27 mouse cellular contexts compared by ENCODE assay signal in the genomic region with DNA sequence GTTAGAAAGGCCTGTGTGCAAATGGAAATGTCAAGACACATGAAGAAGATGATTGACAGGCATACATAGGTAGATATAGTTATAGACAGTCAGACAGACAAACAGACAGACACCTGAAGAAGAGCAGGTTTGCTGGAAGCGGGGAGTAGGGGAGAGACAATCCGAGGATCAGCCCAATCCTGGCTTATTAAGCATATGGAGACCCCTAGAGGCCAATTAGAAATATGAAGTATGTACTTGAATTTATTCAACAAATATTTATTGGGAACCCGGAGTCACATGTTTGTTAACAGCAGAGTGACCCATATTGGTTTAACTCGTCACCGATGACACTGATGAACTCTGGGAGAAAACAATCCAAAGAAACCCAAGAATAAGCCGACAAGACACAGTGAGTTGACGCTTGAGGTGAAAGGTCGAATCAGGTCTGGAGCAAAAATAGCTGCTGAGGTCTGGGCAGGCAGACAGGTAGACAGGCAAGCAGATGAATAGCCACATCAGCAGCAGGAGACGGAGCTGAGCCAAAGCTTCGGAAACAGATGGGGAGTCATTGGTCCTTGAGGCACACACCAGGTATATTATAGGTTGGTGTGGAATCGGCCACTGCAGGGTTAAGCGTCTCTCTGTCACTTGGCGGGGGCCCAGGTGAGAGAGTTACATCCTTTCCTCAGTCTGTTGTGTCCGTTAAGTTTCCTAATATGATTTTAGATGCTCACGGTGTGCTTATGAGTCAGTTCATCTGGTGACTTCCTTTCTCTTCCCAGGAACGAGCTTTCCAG. TPM values are rescaled to one million over a fixed set of nuclear protein-coding genes. Genes with fewer than 3 reads are reported as not detected.
A peak's percentile ranks its signal among the peaks of the same experiment; 100 is the strongest.
DNase-seq lines count a peak whose midpoint lies in the region; ATAC-seq and TF ChIP-seq lines count a peak whose summit lies in the region.
"Had no signal": no experiment of that assay in that cellular context is flagged by ENCODE, and none has a peak within 500 bp of the region (broad histone marks: within the 10 kb centered on the region; RNA-seq: fewer than 3 reads in every experiment).

No protein-coding gene starts in this region.

- H3K9me3 ChIP-seq in kidney, postnatal 0 days (replicated peaks; ENCODE audit: low read length) = no peaks in the 10 kb centered on the region
- H3K9me3 ChIP-seq in forebrain, embryonic 11.5 days (ENCODE audit: control insufficient read depth, low read length) = no peaks in the 10 kb centered on the region
- H3K9me3 ChIP-seq: embryonic facial prominence, embryonic 13.5 days; hindbrain, embryonic 10.5 days; liver, embryonic 12.5 days had no signal

- H3K4me1 ChIP-seq in cerebellum, adult 2 months (ENCODE audit: control insufficient read depth, insufficient read depth, low read length) = peaks cover 27% of the 10 kb centered on the region
- no peaks in the 10 kb centered on the region for H3K4me1 ChIP-seq in kidney, postnatal 0 days (replicated peaks; ENCODE audit: insufficient read depth, low read length)
- H3K4me1 ChIP-seq in kidney, adult 2 months (ENCODE audit: control insufficient read depth, insufficient read depth, low read length) = no peaks in the 10 kb centered on the region
- H3K4me1 ChIP-seq in forebrain, embryonic 11.5 days (replicated peaks; ENCODE audit: control insufficient read depth, insufficient read depth, low read length) = no peaks in the 10 kb centered on the region
- H3K4me1 ChIP-seq: embryonic facial prominence, embryonic 13.5 days; hindbrain, embryonic 10.5 days; liver, embryonic 12.5 days; midbrain, embryonic 13.5 days had no signal

- H3K27ac ChIP-seq in cerebellum, adult 2 months (ENCODE audit: insufficient read depth, low read length) = no peak overlapping the region; the same call in 1 of the 2 replicates
- H3K27ac ChIP-seq in kidney, postnatal 0 days = no peak overlapping the region
- H3K27ac ChIP-seq in kidney, adult 2 months (ENCODE audit: insufficient read depth, low read depth, low read length) = no peak overlapping the region
- H3K27ac ChIP-seq in forebrain, embryonic 11.5 days (ENCODE audit: low read depth, low read length) = no peak overlapping the region
- H3K27ac ChIP-seq: embryonic facial prominence, embryonic 13.5 days; hindbrain, embryonic 10.5 days; liver, embryonic 12.5 days; midbrain, embryonic 13.5 days had no signal

- 52% methylated on average over 16 of the region's 16 CpGs for WGBS in cerebellum, adult 2 months
- WGBS in kidney, postnatal 0 days = 82% methylated on average over 16 of the region's 16 CpGs
- 78% methylated on average over 16 of the region's 16 CpGs for WGBS in kidney, adult 2 months
- WGBS in forebrain, embryonic 11.5 days = 89% methylated on average over 16 of the region's 16 CpGs

- DNase-seq in cerebellum, adult 2 months = peak; percentile 38 to 44
- DNase-seq in kidney, postnatal 0 days (ENCODE audit: low spot score) = no peak
- DNase-seq in kidney, adult 2 months = no peak
- DNase-seq in urinary bladder, adult 2 months (ENCODE audit: low spot score) = peak; percentile 5
- DNase-seq in urinary bladder, postnatal 14 days (ENCODE audit: low spot score) = no peak
- no peak for DNase-seq in forebrain, embryonic 11.5 days (ENCODE audit: low spot score)
- DNase-seq: adrenal gland, adult 8-10 months; kidney, adult 11 months; kidney, postnatal 14 days; thymus, postnatal 36 days had no signal

- no peak for TF ChIP-seq CTCF in cerebellum, adult 2 months (IDR thresholded peaks at IDR 0.05; ENCODE audit: borderline replicate concordance, insufficient read depth, low read depth, low read length)
- TF ChIP-seq CTCF in kidney, postnatal 0 days (IDR thresholded peaks at IDR 0.05; ENCODE audit: low read depth) = peak; percentile 38; the same call in 1 of the 2 replicates
- TF ChIP-seq CTCF in kidney, adult 2 months (conservative IDR thresholded peaks at IDR 0.05; ENCODE audit: insufficient read depth, insufficient read length, low read depth, low read length) = no peak

- no peak for TF ChIP-seq POLR2A in cerebellum, adult 2 months (IDR thresholded peaks at IDR 0.05; ENCODE audit: borderline replicate concordance, insufficient read depth, low read length)
- no peak for TF ChIP-seq POLR2A in kidney, adult 2 months (IDR thresholded peaks at IDR 0.05; ENCODE audit: low read depth, low read length)

- H3K4me3 ChIP-seq in cerebellum, adult 2 months (replicated peaks; ENCODE audit: insufficient read depth, low read depth, low read length) = no peak overlapping the region
- H3K4me3 ChIP-seq in kidney, postnatal 0 days (replicated peaks; ENCODE audit: low read depth, low read length) = no peak overlapping the region
- no peak overlapping the region for H3K4me3 ChIP-seq in kidney, adult 2 months (ENCODE audit: insufficient read depth, low read depth, low read length)
- H3K4me3 ChIP-seq in forebrain, embryonic 11.5 days (ENCODE audit: low read depth, low read length) = no peak overlapping the region
- H3K4me3 ChIP-seq: embryonic facial prominence, embryonic 13.5 days; hindbrain, embryonic 10.5 days; liver, embryonic 12.5 days; midbrain, embryonic 13.5 days; myocyte had no signal

- no peak for ATAC-seq in cerebellum, adult (ENCODE audit: insufficient number of reproducible peaks, low FRiP score, low TSS enrichment)
- ATAC-seq in kidney, postnatal 0 days (replicated peaks; ENCODE audit: low FRiP score, low read depth) = no peak
- no peak for ATAC-seq in erythroid progenitor cell, adult 5-6 weeks (replicated peaks; ENCODE audit: low FRiP score, poor library complexity, severe bottlenecking)
- no peak for ATAC-seq in forebrain, embryonic 11.5 days (replicated peaks; ENCODE audit: low FRiP score)
- ATAC-seq: forebrain, embryonic 16.5 days; liver, embryonic 12.5 days; midbrain, embryonic 13.5 days had no signal

- no peaks in the 10 kb centered on the region for H3K36me3 ChIP-seq in kidney, postnatal 0 days (ENCODE audit: insufficient read depth, low read length)
- H3K36me3 ChIP-seq in kidney, adult 2 months (ENCODE audit: control insufficient read depth, insufficient read depth, low read length) = no peaks in the 10 kb centered on the region
- no peaks in the 10 kb centered on the region for H3K36me3 ChIP-seq in forebrain, embryonic 11.5 days (ENCODE audit: control insufficient read depth, insufficient read depth, low read length)
- H3K36me3 ChIP-seq: embryonic facial prominence, embryonic 13.5 days; hindbrain, embryonic 10.5 days; liver, embryonic 12.5 days; midbrain, embryonic 13.5 days had no signal

- no peak overlapping the region for H3K9ac ChIP-seq in kidney, postnatal 0 days (ENCODE audit: low read depth, low read length)
- H3K9ac ChIP-seq in forebrain, embryonic 11.5 days (ENCODE audit: low read length) = no peak overlapping the region
- H3K9ac ChIP-seq: embryonic facial prominence, embryonic 13.5 days; liver, embryonic 12.5 days; midbrain, embryonic 13.5 days had no signal

- H3K27me3 ChIP-seq in cerebellum, adult 2 months (ENCODE audit: control insufficient read depth, insufficient read depth, low read length) = no peaks in the 10 kb centered on the region
- H3K27me3 ChIP-seq in kidney, postnatal 0 days (ENCODE audit: insufficient read depth, low read length) = no peaks in the 10 kb centered on the region
- no peaks in the 10 kb centered on the region for H3K27me3 ChIP-seq in kidney, adult 2 months (replicated peaks; ENCODE audit: control insufficient read depth, insufficient read depth, low read length)
- no peaks in the 10 kb centered on the region for H3K27me3 ChIP-seq in forebrain, embryonic 11.5 days (ENCODE audit: control insufficient read depth, insufficient read depth, low read length)
- H3K27me3 ChIP-seq: CH12.LX; embryonic facial prominence, embryonic 13.5 days; liver, embryonic 12.5 days; midbrain, embryonic 13.5 days had no signal

- H3K4me2 ChIP-seq in kidney, postnatal 0 days (ENCODE audit: low read length) = no peak overlapping the region
- no peak overlapping the region for H3K4me2 ChIP-seq in forebrain, embryonic 11.5 days (ENCODE audit: low read depth, low read length, severe bottlenecking)
- H3K4me2 ChIP-seq: embryonic facial prominence, embryonic 13.5 days; liver, embryonic 12.5 days; midbrain, embryonic 13.5 days had no signal

RNA-seq across cellular contexts. Expression of gene Smndc1, which starts 10.1 kb away (rescaled TPM):
- 24.6 and 26.1 TPM in 2 replicates for polyA plus RNA-seq in cerebellum, adult 2 months (2012; rRNA removed)
- 47.2 and 47.6 TPM in 2 replicates for polyA plus RNA-seq in kidney, postnatal 0 days (2015; fragmentation: Nextera tagmentation; extraction: Ambion mirVana)
- polyA plus RNA-seq in kidney, adult 2 months (2012; rRNA removed) = 3.4 and 5.9 TPM in 2 replicates
- polyA plus RNA-seq in urinary bladder, adult 2 months (2012; rRNA removed) = 26.1 and 28.5 TPM in 2 replicates
- total RNA-seq in erythroid progenitor cell, adult 5-6 weeks (2015; ENCODE audit: low replicate concordance) = 43.6 and 54.9 TPM in 2 replicates
- total RNA-seq in erythroid progenitor cell, adult 5-6 weeks (2017; ENCODE audit: low replicate concordance) = 31.5 and 32.0 TPM in 2 replicates
- polyA plus RNA-seq in forebrain, embryonic 11.5 days (2014; fragmentation: Nextera tagmentation; extraction: Ambion mirVana) = 53.6 and 57.6 TPM in 2 replicates

RNA-seq across cellular contexts. Expression of gene Gm10197, which starts 29.0 kb away (rescaled TPM):
- polyA plus RNA-seq in cerebellum, adult 2 months (2012; rRNA removed) = not detected in 2 replicates
- not detected in 2 replicates for polyA plus RNA-seq in kidney, postnatal 0 days (2015; fragmentation: Nextera tagmentation; extraction: Ambion mirVana)
- polyA plus RNA-seq in kidney, adult 2 months (2012; rRNA removed) = not detected in 2 replicates
- not detected in 2 replicates for polyA plus RNA-seq in urinary bladder, adult 2 months (2012; rRNA removed)
- not detected in 2 replicates for total RNA-seq in erythroid progenitor cell, adult 5-6 weeks (2015; ENCODE audit: low replicate concordance)
- total RNA-seq in erythroid progenitor cell, adult 5-6 weeks (2017; ENCODE audit: low replicate concordance) = not detected in 2 replicates
- polyA plus RNA-seq in forebrain, embryonic 11.5 days (2014; fragmentation: Nextera tagmentation; extraction: Ambion mirVana) = not detected in 2 replicates
- total RNA-seq: adrenal gland, adult 8-10 months; gastrocnemius, postnatal 4 days; left cerebral cortex, adult 8-10 months; megakaryocyte, adult 5-6 weeks had no signal
- polyA plus RNA-seq: embryonic facial prominence, embryonic 13.5 days; forebrain, embryonic 16.5 days; heart, embryonic 14.5 days; hindbrain, embryonic 10.5 days; limb, embryonic 11.5 days; liver, embryonic 12.5 days; lung, embryonic 16.5 days; midbrain, embryonic 13.5 days; myocyte; small intestine, adult 2 months; testis, adult 2 months had no signal

Comparison
In these comparisons a context has a peak if more than half of its experiments do, and no peak if none do; other contexts are left out.
1. DNase-seq: peak in cerebellum, adult 2 months (2 of 2) and urinary bladder, adult 2 months (single experiment); none in kidney, postnatal 0 days (single experiment), kidney, adult 2 months (single experiment), urinary bladder, postnatal 14 days (single experiment) and forebrain, embryonic 11.5 days (single experiment).